Mouse (Mus musculus): ENCODE results near the gene Tfpt. TPM values are rescaled to one million over a fixed set of nuclear protein-coding genes. Genes with fewer than 3 reads are reported as not detected.

Tfpt gene
- polyA plus RNA-seq, 1 experiment, result 17.2 TPM

DNA sequence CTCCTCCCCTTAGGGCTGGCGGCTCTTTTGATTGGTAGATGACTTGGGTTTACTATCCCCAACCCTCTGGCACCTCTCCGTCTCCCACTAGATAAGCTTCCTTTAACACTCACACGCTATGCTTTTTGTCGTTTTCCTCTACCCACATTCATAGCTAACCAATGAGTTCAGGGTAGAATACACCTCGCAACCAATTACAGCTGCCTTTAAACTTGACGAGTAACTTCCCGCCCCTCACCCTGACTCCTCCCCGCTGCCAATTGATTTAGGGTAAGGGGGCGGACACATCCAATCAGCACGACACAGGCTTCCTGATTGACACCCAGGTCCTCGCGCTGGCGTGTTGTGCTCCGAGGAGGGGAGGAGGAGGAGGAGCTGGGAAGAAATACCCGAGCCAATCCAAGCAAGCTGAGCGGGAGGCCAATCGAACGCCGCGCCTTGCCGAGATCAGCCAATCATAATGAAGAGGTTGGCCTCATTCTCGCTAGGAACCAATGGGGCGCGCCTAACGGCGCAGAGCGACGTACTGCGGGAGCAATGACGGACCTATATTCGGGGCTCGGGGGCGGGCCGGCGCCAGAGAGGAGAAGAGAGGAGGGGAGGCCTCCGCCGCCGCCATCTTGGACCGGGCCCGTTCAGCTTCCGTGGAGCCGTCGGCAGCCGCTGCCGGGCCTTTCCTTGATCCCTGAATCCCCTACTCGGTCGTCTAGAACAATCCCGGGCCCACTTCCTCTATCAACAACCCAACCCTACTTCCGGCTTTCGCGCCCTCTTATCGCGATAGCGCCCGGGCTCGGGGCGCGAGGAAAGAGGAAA lies 15.2 kb upstream of the Tfpt start, which contains the start of gene Cnot3:
TSS of gene Cnot3 (plus strand) at position 597 of the 816 bp plus-strand sequence.
- Histone ChIP-seq H3K4me3 (ENCODE audit: control insufficient read depth, low read depth, low read length) (peak within 1 kb of the TSS; percentile 99), H3K27ac (ENCODE audit: control insufficient read depth, insufficient read depth, low read depth, low read length) (peak within 1 kb of the TSS; percentile 98), H3K4me1 (ENCODE audit: control insufficient read depth, insufficient read depth, low read length) (peaks cover 10% of the 10 kb centered on the region), H3K27me3 (ENCODE audit: control insufficient read depth, insufficient read depth, low read length) (no peaks in the 10 kb centered on the region), H3K36me3 (ENCODE audit: control insufficient read depth, insufficient read depth, low read length) (no peaks in the 10 kb centered on the region; the same call in 1 of the 2 replicates)
- TF ChIP-seq POLR2A (IDR thresholded peaks at IDR 0.05; ENCODE audit: control insufficient read depth, low read depth, low read length), result peak; percentile 82
- TF ChIP-seq CTCF (IDR thresholded peaks at IDR 0.05; ENCODE audit: control insufficient read depth, insufficient read depth, insufficient replicate concordance, low read depth, low read length), result no peak

DNA sequence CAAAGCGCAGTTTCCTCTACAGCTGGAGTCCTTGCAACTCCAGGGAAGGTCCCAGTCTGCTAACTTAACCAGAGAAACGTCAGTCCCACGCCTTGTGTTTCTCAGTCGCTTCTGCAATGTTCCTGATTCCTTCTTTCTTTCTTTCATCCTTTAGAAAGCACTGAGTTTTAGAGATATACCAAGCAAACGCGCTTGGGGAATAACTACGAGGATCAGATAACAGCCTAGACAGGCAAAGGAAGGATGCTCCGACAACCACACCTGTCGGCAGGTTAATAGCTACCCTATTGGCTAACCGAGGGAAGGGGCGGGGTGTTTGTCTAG lies 14.6 kb upstream of the Tfpt start:
- no peak for TF ChIP-seq CTCF (IDR thresholded peaks at IDR 0.05; ENCODE audit: control insufficient read depth, insufficient read depth, insufficient replicate concordance, low read depth, low read length)
- TF ChIP-seq POLR2A (IDR thresholded peaks at IDR 0.05; ENCODE audit: control insufficient read depth, low read depth, low read length), result no peak
- Histone ChIP-seq H3K27ac (ENCODE audit: control insufficient read depth, insufficient read depth, low read depth, low read length) (no peak overlapping the region), H3K4me3 (ENCODE audit: control insufficient read depth, low read depth, low read length) (peak overlapping the region; percentile 99), H3K4me1 (ENCODE audit: control insufficient read depth, insufficient read depth, low read length) (peaks cover 10% of the 10 kb centered on the region), H3K36me3 (ENCODE audit: control insufficient read depth, insufficient read depth, low read length) (no peaks in the 10 kb centered on the region; the same call in 1 of the 2 replicates), H3K27me3 (ENCODE audit: control insufficient read depth, insufficient read depth, low read length) (no peaks in the 10 kb centered on the region)

DNA sequence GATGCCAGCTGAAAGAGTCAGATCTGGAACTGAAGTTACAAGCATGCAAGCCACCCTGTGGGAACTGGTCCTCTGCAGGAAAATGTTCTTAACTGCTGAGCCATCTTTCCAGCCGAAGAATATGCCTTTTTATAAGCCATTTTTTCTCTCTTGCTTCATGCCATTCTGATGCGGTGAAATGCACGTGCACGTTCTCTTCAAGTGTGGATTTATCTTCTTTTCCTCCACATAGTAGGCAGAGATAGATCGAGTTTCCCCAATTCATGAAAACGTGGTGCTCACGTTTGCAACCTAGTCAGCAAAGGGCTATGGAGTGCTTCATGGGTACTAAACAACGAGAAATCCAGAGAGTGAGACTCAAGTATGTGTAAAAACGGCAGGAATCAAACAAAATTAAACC lies 14.1 kb upstream of the Tfpt start:
- H3K27ac ChIP-seq (ENCODE audit: control insufficient read depth, insufficient read depth, low read depth, low read length), result no peak overlapping the region
- H3K36me3 ChIP-seq (ENCODE audit: control insufficient read depth, insufficient read depth, low read length), result no peaks in the 10 kb centered on the region; the same call in 1 of the 2 replicates
- TF ChIP-seq CTCF (IDR thresholded peaks at IDR 0.05; ENCODE audit: control insufficient read depth, insufficient read depth, insufficient replicate concordance, low read depth, low read length) (no peak), POLR2A (IDR thresholded peaks at IDR 0.05; ENCODE audit: control insufficient read depth, low read depth, low read length) (no peak)

DNA sequence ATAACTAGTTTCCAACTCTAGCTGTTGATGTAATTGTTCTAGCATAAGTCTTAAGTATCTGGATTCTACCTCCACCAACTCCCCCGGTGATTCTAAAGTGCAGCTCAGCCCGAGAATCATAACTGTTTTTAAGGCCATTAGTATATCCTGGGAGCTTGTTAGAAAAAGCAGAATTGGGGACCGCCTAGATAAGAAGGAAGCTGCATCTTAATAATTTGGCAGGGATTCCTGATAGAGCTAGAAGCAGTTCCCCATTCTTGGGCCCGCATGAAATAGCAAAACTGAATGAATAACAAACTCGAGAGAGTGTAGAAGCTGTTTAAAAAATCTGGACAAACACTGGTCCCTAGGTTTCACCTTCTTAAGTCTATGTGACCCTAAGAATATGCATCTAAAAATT lies 13.7 kb upstream of the Tfpt start:
- no peak overlapping the region for H3K4me3 ChIP-seq (ENCODE audit: control insufficient read depth, low read depth, low read length)
- no peaks in the 10 kb centered on the region for H3K27me3 ChIP-seq (ENCODE audit: control insufficient read depth, insufficient read depth, low read length)
- TF ChIP-seq CTCF (IDR thresholded peaks at IDR 0.05; ENCODE audit: control insufficient read depth, insufficient read depth, insufficient replicate concordance, low read depth, low read length), result no peak
- no peak for TF ChIP-seq POLR2A (IDR thresholded peaks at IDR 0.05; ENCODE audit: control insufficient read depth, low read depth, low read length)
- no peaks in the 10 kb centered on the region; the same call in 1 of the 2 replicates for H3K36me3 ChIP-seq (ENCODE audit: control insufficient read depth, insufficient read depth, low read length)
- H3K4me1 ChIP-seq (ENCODE audit: control insufficient read depth, insufficient read depth, low read length), result peaks cover 10% of the 10 kb centered on the region
- H3K27ac ChIP-seq (ENCODE audit: control insufficient read depth, insufficient read depth, low read depth, low read length), result no peak overlapping the region

More for the DNA sequence above, 14.1 kb upstream of the Tfpt start:
- H3K4me3 ChIP-seq (ENCODE audit: control insufficient read depth, low read depth, low read length), result no peak overlapping the region; the same call in 1 of the 2 replicates
- no peaks in the 10 kb centered on the region for H3K27me3 ChIP-seq (ENCODE audit: control insufficient read depth, insufficient read depth, low read length)
- peaks cover 10% of the 10 kb centered on the region for H3K4me1 ChIP-seq (ENCODE audit: control insufficient read depth, insufficient read depth, low read length)

DNA sequence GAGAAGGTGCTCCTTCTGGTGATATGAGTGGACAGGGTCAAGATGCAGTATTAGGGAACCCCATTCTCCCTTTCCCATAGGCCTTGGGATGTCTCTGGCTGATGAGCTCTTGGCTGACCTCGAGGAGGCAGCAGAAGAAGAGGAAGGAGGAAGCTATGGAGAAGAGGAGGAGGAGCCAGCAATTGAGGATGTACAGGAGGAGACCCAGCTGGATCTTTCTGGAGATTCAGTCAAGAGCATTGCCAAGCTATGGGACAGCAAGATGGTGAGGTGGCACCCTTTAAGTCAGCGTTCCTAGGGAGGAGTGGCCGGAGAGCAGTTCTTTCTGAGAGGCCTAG lies 718 bp upstream of the Tfpt start:
- peak overlapping the region; percentile 100 for H3K4me3 ChIP-seq (ENCODE audit: control insufficient read depth, low read depth, low read length)
- H3K27me3 ChIP-seq (ENCODE audit: control insufficient read depth, insufficient read depth, low read length), result no peaks in the 10 kb centered on the region
- no peak for TF ChIP-seq CTCF (IDR thresholded peaks at IDR 0.05; ENCODE audit: control insufficient read depth, insufficient read depth, insufficient replicate concordance, low read depth, low read length)
- no peak for TF ChIP-seq POLR2A (IDR thresholded peaks at IDR 0.05; ENCODE audit: control insufficient read depth, low read depth, low read length)
- peak overlapping the region; percentile 68 for H3K27ac ChIP-seq (ENCODE audit: control insufficient read depth, insufficient read depth, low read depth, low read length)
- peaks cover 1% of the 10 kb centered on the region; the same call in 1 of the 2 replicates for H3K36me3 ChIP-seq (ENCODE audit: control insufficient read depth, insufficient read depth, low read length)
- H3K4me1 ChIP-seq (ENCODE audit: control insufficient read depth, insufficient read depth, low read length), result peaks cover 14% of the 10 kb centered on the region

DNA sequence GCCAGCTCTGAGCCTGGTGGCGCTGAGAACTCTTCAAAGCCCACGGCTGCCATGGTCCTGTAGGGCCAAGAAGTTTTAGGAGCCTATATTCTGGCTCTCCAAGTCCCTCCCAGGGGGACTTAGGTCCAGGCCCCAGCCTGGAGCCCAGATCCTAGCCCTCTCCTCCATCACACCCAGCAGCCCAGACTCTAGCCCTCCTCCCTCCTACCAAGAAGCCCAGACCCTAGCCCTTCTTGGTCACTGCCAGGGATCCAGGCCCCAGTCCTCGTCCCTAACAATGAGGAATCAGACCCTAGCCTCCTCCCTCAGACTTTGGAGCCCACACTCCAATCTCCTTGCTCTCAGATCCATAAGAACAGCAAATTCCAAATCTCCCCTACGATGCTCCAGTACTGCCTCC lies 699 bp downstream of the Tfpt start:
- Histone ChIP-seq H3K27me3 (ENCODE audit: control insufficient read depth, insufficient read depth, low read length) (no peaks in the 10 kb centered on the region), H3K4me3 (ENCODE audit: control insufficient read depth, low read depth, low read length) (peak overlapping the region; percentile 100), H3K27ac (ENCODE audit: control insufficient read depth, insufficient read depth, low read depth, low read length) (peak overlapping the region; percentile 92), H3K36me3 (ENCODE audit: control insufficient read depth, insufficient read depth, low read length) (peaks cover 1% of the 10 kb centered on the region; the same call in 1 of the 2 replicates), H3K4me1 (ENCODE audit: control insufficient read depth, insufficient read depth, low read length) (peaks cover 14% of the 10 kb centered on the region)
- TF ChIP-seq CTCF (IDR thresholded peaks at IDR 0.05; ENCODE audit: control insufficient read depth, insufficient read depth, insufficient replicate concordance, low read depth, low read length) (no peak), POLR2A (IDR thresholded peaks at IDR 0.05; ENCODE audit: control insufficient read depth, low read depth, low read length) (no peak; the same call in 1 of the 2 replicates)

DNA sequence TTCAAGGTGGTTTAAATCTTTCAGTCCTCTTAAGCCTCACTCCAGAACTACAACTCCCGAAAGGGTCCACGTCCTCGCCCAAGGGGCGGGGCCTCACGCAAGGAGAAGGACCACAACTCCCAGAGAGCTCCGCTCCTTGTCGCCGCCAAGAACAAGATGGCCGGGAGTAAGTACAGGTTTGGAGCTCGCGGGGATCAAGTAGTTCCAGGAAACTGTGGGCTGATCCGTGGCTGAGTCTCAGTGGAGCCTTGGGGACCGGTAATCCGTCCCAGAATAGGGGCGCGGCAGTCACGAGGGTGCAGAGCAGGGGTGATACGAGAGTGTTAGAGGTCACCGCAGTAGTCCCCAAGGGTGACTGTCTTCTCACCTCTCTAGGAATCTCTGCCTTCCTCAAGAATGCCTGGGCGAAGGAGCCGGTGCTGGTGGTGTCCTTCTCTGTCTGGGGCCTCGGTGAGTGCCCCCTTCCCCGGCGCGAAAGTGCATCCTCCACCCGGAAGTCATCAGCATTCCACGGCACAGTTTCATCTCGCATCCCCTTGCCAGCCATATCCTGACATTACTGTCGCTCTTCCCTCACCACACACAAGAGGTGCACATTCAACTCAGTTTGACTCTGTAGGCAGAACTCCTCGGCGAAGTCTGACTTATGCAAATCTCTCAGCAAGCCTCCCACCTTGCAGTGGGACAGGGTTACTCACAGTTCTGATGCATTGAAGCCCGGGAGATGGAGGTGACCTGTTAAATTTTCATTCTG lies 12.3 kb downstream of the Tfpt start, which contains the start of gene Ndufa3:
TSS of gene Ndufa3 (plus strand) at position 132 of the 754 bp plus-strand sequence.
- no peaks in the 10 kb centered on the region for H3K27me3 ChIP-seq (ENCODE audit: control insufficient read depth, insufficient read depth, low read length)
- H3K27ac ChIP-seq (ENCODE audit: control insufficient read depth, insufficient read depth, low read depth, low read length), result peak within 1 kb of the TSS; percentile 86
- TF ChIP-seq POLR2A (IDR thresholded peaks at IDR 0.05; ENCODE audit: control insufficient read depth, low read depth, low read length), result peak; percentile 74
- no peak for TF ChIP-seq CTCF (IDR thresholded peaks at IDR 0.05; ENCODE audit: control insufficient read depth, insufficient read depth, insufficient replicate concordance, low read depth, low read length)
- peak within 1 kb of the TSS; percentile 91 for H3K4me3 ChIP-seq (ENCODE audit: control insufficient read depth, low read depth, low read length)
- peaks cover 1% of the 10 kb centered on the region; the same call in 1 of the 2 replicates for H3K36me3 ChIP-seq (ENCODE audit: control insufficient read depth, insufficient read depth, low read length)
- peaks cover 6% of the 10 kb centered on the region for H3K4me1 ChIP-seq (ENCODE audit: control insufficient read depth, insufficient read depth, low read length)
